Mouse (Mus musculus) limb, embryonic 12.5 days (tissue): ENCODE measurements around the gene Mpeg1. TPM values are rescaled to one million over a fixed set of nuclear protein-coding genes. Genes with fewer than 3 reads are reported as not detected.

Source experiments
- polyA plus RNA-seq: library from polyadenylated mRNA; unstranded; fragments of >200 nt; fragmentation: Nextera tagmentation; extraction: Ambion mirVana; gene quantifications from 2 replicates; pipeline ENCODE4 v1.2.1, GENCODE M21; 2016

Mpeg1 gene
- polyA plus RNA-seq, 1 experiment from 2014 or later = 0.25 TPM

Other genes with a start within 250 kb of the Mpeg1 start
- gene Olfr1432, start 228.2 kb upstream of the Mpeg1 start, polyA plus RNA-seq = not detected in 2 replicates
- gene Olfr262, start 219.1 kb upstream of the Mpeg1 start, polyA plus RNA-seq = not detected in 2 replicates
- gene Olfr235, start 199.7 kb upstream of the Mpeg1 start, polyA plus RNA-seq = not detected in 2 replicates
- gene Olfr1434, start 180.9 kb upstream of the Mpeg1 start, polyA plus RNA-seq = not detected in 2 replicates
- gene Olfr1436, start 161.6 kb upstream of the Mpeg1 start, polyA plus RNA-seq = not detected in 2 replicates
- not detected in 2 replicates for gene Olfr1437, start 135.7 kb upstream of the Mpeg1 start, polyA plus RNA-seq
- not detected in 2 replicates for gene Olfr1438-ps1, start 124.9 kb upstream of the Mpeg1 start, polyA plus RNA-seq
- gene Olfr1440, start 73.5 kb upstream of the Mpeg1 start, polyA plus RNA-seq = not detected in 2 replicates
- gene Olfr1441, start 43.3 kb upstream of the Mpeg1 start, polyA plus RNA-seq = not detected in 2 replicates
- gene Pfpl, start 32.9 kb upstream of the Mpeg1 start, polyA plus RNA-seq = not detected in 2 replicates
- gene Dtx4, start 40.7 kb downstream of the Mpeg1 start, polyA plus RNA-seq = 5.2 and 5.6 TPM in 2 replicates
- gene Fam111a, start 85.0 kb downstream of the Mpeg1 start, polyA plus RNA-seq = 18.4 and 20.2 TPM in 2 replicates
- gene Gm4952, start 139.2 kb downstream of the Mpeg1 start, polyA plus RNA-seq = not detected in 2 replicates
- gene Glyat, start 172.5 kb downstream of the Mpeg1 start, polyA plus RNA-seq = not detected in 2 replicates
- not detected in 2 replicates for gene Olfr1442, start 209.7 kb downstream of the Mpeg1 start, polyA plus RNA-seq
- gene Olfr1443, start 217.3 kb downstream of the Mpeg1 start, polyA plus RNA-seq = not detected in 2 replicates
- gene Keg1, start 235.0 kb downstream of the Mpeg1 start, polyA plus RNA-seq = not detected in 2 replicates